Mouse (Mus musculus) G1E (cell line): ENCODE results near the gene Rsph10b. TPM values are rescaled to one million over a fixed set of nuclear protein-coding genes. Genes with fewer than 3 reads are reported as not detected.

Experiments
- ATAC-seq: 2 replicates; pipeline ENCODE4 v1.8.0; 2016; ENCODE audit warnings: mild to moderate bottlenecking; ENCODE audit not compliant: insufficient number of reproducible peaks, poor library complexity, low FRiP score, severe bottlenecking; ENCODE audit errors: extremely low read depth
- DNase-seq: peaks from one replicate; pipeline ENCODE4 v3.0.0; 2012; ENCODE audit warnings: low spot score
- H3K27me3 ChIP-seq: 2 replicates; pipeline ENCODE4 v1.6.1; 2012; ENCODE audit warnings: mild to moderate bottlenecking, low read length, inconsistent platforms; ENCODE audit not compliant: insufficient read depth
- H3K36me3 ChIP-seq: replicated peaks from 2 replicates; pipeline ENCODE3; 2012; ENCODE audit warnings: mild to moderate bottlenecking, inconsistent platforms
- H3K4me1 ChIP-seq: 2 replicates; pipeline ENCODE4 v1.6.1; 2012; ENCODE audit warnings: low read depth, low read length, inconsistent platforms, mixed read lengths; ENCODE audit not compliant: insufficient read depth
- H3K4me3 ChIP-seq: 2 replicates; pipeline ENCODE4 v1.5.1; 2012; ENCODE audit warnings: low read depth, mild to moderate bottlenecking, inconsistent platforms, low read length, moderate library complexity, mixed read lengths
- H3K9me3 ChIP-seq: replicated peaks from 2 replicates; pipeline ENCODE4 v1.6.1; 2012; ENCODE audit warnings: inconsistent platforms
- CTCF ChIP-seq: IDR thresholded peaks from 2 replicates; pipeline ENCODE4 v1.5.1; 2012; ENCODE audit warnings: low read depth, low read length, inconsistent platforms, mixed read lengths
- GATA1 ChIP-seq: IDR thresholded peaks from 2 replicates; pipeline ENCODE4 v1.6.1; 2012; ENCODE audit warnings: borderline replicate concordance, low read length, inconsistent platforms, mixed read lengths
- GATA2 ChIP-seq: IDR thresholded peaks from 2 replicates; pipeline ENCODE4 v1.6.1; 2012; ENCODE audit warnings: low read depth, low read length, inconsistent platforms, borderline replicate concordance
- POLR2AphosphoS5 ChIP-seq: IDR thresholded peaks from 2 replicates; pipeline ENCODE4 v1.6.1; 2012; ENCODE audit warnings: low read depth, low read length, inconsistent platforms; ENCODE audit not compliant: insufficient replicate concordance
- TAL1 ChIP-seq: conservative IDR thresholded peaks from 2 replicates; pipeline ENCODE4 v1.6.1; 2012; ENCODE audit warnings: low read depth, low read length, inconsistent platforms, mixed read lengths
- polyA plus RNA-seq: library from polyadenylated mRNA; stranded (reverse); fragments of >175 nt; gene quantifications from 2 replicates; pipeline ENCODE4 v1.2.3, GENCODE M21; 2012
- total RNA-seq, 2 experiments: library from RNA; stranded (forward) in 1 of 2; stranded (reverse) in 1 of 2; fragments of 200-1000 nt in 1 of 2; fragments of >200 nt in 1 of 2; fragmentation: Nextera tagmentation in 1 of 2; gene quantifications; 2 replicates each; pipeline ENCODE4 v1.2.3; 2014 to 2017

Rsph10b gene
- total and polyA plus RNA-seq, 3 experiments = 1.7 TPM; not detected in 2

DNA sequence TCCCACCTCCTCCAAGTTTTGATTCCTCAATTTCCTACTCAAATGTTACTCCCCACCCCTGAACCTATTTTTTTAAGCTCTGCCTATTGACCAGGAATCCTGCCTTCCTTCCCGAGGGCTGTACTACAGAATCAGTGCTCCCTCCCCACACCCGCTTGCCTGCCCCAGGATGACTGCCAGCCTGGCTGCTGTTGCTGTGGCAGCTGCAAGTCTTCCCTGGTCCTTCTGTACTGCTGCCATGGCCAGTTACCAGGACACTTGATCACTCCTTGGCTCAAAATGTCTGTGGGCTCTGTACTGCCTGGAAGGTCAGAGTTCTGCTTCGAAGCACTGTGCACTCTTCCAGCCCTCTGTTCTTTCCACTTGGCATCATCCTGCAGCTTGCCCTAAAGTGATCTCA is 30.7 kb upstream of the Rsph10b start:
- H3K36me3 ChIP-seq = peaks cover 100% of the 10 kb centered on the region
- DNase-seq (no peak), ATAC-seq (no peak)
- TF ChIP-seq GATA2 = no peak
- no peak for TF ChIP-seq TAL1
- no peak for TF ChIP-seq CTCF
- TF ChIP-seq GATA1 = no peak
- no peak for TF ChIP-seq POLR2AphosphoS5
- H3K4me3 ChIP-seq = no peak overlapping the region
- peaks cover 50% of the 10 kb centered on the region for H3K4me1 ChIP-seq
- no peaks in the 10 kb centered on the region for H3K9me3 ChIP-seq
- no peaks in the 10 kb centered on the region for H3K27me3 ChIP-seq

DNA sequence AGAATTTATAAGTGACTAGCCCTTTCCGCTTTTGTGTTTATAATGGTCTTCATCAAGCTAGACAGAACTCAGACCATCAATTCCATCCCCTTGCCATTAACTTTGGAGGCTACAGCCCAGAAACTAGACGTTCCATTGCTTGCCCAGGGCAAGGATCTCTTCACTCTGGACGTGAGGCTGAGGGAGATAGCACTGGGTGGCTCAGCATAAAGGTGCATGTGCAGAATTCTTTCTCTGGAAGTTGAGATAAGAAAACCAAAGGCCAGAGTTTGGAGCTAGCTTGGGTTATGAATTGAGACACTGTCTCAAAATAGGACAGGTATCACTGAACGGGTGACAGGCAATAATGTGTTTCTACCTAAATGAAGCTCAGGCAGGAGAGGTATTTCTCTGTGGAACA is 29.0 kb upstream of the Rsph10b start:
- Histone ChIP-seq H3K4me3 (no peak overlapping the region), H3K4me1 (peaks cover 63% of the 10 kb centered on the region), H3K27me3 (no peaks in the 10 kb centered on the region), H3K36me3 (peaks cover 95% of the 10 kb centered on the region), H3K9me3 (no peaks in the 10 kb centered on the region)
- DNase-seq (no peak), ATAC-seq (no peak)
- TF ChIP-seq CTCF (no peak), POLR2AphosphoS5 (no peak), GATA2 (no peak), GATA1 (no peak), TAL1 (peak; percentile 38; the same call in 1 of the 2 replicates)

DNA sequence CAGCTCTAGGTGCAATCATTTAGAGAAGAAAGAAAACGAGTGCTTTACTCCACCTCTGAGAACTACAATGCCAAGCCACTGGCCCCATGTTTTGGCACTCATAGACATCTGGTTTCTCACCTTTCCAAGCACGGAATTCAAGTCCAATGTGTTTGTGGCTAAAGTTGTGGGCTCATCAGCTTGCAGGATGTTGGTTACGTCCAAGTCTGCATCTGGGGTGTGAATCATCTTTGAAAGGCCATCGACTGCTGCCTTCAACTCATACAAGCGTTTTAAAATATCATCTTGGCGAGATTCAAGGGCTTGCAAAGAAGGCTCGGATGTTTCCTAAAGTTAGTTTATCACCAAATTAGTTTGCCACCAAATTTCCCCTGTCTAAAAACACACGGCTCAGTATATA is 26.4 kb upstream of the Rsph10b start:
- peaks cover 74% of the 10 kb centered on the region for H3K4me1 ChIP-seq
- H3K9me3 ChIP-seq = no peaks in the 10 kb centered on the region

DNA sequence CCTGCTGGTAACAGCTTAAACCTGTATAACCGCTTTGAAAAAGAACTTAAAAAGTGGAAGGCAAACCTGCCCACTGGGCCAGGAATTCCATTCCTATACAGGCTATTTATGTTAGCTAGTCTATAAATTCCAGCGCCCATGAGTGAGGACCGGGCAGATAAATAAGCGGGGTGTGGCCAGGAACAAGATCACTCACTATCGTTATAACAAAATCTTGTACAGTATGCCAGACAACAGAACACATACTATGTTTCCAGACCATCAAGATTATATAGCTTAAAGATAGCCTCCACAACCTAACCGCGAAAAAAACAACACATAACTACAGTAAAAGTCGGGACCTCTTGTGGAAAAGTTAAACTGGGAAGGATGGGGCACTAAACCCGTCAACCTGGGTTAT is 23.9 kb upstream of the Rsph10b start:
- H3K9me3 ChIP-seq = no peaks in the 10 kb centered on the region
- DNase-seq (no peak), ATAC-seq (no peak)
- H3K36me3 ChIP-seq = peaks cover 59% of the 10 kb centered on the region
- no peak for TF ChIP-seq TAL1
- TF ChIP-seq GATA1 = no peak
- no peak for TF ChIP-seq CTCF
- no peak for TF ChIP-seq POLR2AphosphoS5
- no peak for TF ChIP-seq GATA2
- peak overlapping the region; percentile 82 for H3K4me3 ChIP-seq
- peaks cover 54% of the 10 kb centered on the region for H3K4me1 ChIP-seq
- H3K27me3 ChIP-seq = no peaks in the 10 kb centered on the region

More for the DNA sequence above, 26.4 kb upstream of the Rsph10b start:
- Histone ChIP-seq H3K36me3 (peaks cover 69% of the 10 kb centered on the region), H3K27me3 (no peaks in the 10 kb centered on the region), H3K4me3 (no peak overlapping the region)
- DNase-seq (no peak), ATAC-seq (no peak)
- TF ChIP-seq TAL1 (no peak), GATA2 (no peak), CTCF (no peak), POLR2AphosphoS5 (no peak), GATA1 (no peak)

DNA sequence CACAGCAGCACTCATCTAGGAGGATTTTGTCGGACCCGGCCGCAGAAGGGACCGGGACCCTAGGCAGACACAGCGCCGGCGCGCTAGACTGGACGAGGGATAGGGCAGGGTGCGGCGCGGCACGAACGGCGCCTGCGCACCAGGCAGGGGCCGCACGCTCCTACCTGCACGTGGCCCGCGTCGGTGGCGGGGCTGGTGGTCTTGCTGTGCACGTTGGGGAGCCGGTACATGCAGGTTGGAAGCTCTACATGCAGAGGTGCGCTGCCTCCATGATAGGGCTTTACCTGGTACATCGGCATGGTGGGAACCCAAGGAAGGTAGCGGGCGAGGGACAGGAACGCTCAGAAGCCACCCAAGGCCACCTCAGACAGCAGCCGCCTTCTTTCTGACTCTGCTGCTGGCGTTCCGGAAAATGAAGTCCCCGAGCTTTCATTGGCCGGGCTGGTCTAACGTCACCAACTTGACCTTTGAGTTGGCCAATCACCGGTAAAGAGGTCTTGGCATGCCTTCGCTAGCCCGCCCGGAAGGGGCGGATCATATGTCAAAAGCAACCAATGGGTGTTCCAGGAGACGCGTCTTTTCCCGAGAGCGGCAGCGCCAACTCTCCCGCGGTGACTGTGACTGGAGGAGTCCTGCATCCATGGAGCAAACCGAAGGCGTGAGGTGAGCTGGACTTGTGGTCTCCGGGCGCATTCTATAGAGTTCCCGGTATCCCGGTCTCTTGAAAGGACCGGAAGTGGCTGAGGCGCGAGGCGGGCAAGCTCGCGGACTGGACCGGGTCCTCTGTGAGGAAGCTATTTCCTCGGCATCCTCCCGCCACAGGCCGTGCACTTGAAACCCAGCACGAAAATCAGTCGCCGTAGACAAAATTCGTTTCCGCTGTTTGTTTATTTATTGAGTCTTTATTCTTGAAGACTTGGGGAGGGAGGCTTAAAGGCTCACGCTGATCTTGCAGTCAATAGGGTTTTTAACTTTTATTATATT is 23.1 kb upstream of the Rsph10b start, which contains the start of the genes Aimp2 and Pms2:
TSS of gene Aimp2 (minus strand) at position 431 of the 984 bp plus-strand sequence.
TSS of gene Pms2 (plus strand) at position 548 of the 984 bp plus-strand sequence.
- H3K9me3 ChIP-seq = no peaks in the 10 kb centered on the region
- DNase-seq (peak; percentile 98), ATAC-seq (peak; percentile 97)
- peak within 1 kb of the TSS; percentile 82 for H3K4me3 ChIP-seq
- H3K36me3 ChIP-seq = peaks cover 57% of the 10 kb centered on the region
- no peaks in the 10 kb centered on the region for H3K27me3 ChIP-seq
- H3K4me1 ChIP-seq = peaks cover 46% of the 10 kb centered on the region
- TF ChIP-seq GATA2 (no peak), GATA1 (no peak), POLR2AphosphoS5 (no peak), TAL1 (no peak), CTCF (no peak)

DNA sequence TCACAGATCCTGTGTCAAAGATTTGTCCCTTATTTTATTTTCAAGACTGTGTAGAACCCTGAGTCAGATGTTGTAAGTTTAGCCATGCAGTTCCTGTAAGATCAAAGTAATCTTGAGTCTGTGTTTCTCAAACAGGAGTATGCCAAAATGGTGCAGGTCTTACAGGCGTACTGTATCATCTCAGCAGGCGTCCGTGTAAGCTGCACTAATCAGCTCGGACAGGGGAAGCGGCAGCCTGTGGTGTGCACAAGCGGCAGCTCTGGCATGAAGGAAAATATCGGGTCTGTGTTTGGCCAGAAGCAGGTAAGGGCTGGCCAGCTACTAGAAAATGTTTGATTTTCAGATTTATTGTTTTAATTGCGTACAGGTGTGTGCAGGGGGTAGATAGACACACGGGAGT is 16.6 kb upstream of the Rsph10b start:
- Histone ChIP-seq H3K4me3 (no peak overlapping the region), H3K36me3 (peaks cover 76% of the 10 kb centered on the region), H3K9me3 (no peaks in the 10 kb centered on the region), H3K27me3 (no peaks in the 10 kb centered on the region), H3K4me1 (peaks cover 4% of the 10 kb centered on the region)
- DNase-seq (no peak), ATAC-seq (no peak)
- no peak for TF ChIP-seq GATA1
- TF ChIP-seq TAL1 = no peak
- TF ChIP-seq CTCF = no peak
- TF ChIP-seq POLR2AphosphoS5 = no peak
- TF ChIP-seq GATA2 = no peak
